10 mouse cellular contexts compared by ENCODE assay signal in genomic region chr2:6869956-6870710, GRCm38 (mm10).
DNase-seq lines count a peak whose midpoint lies in the region; ATAC-seq and TF ChIP-seq lines count a peak whose summit lies in the region.
"Had no signal": no experiment of that assay in that cellular context is flagged by ENCODE, and none has a peak within 500 bp of the region (broad histone marks: within the 10 kb centered on the region; RNA-seq: fewer than 3 reads in every experiment).

No protein-coding gene starts in this region.

- peak overlapping the region; percentile 87 for H3K4me3 ChIP-seq in layer of hippocampus, adult 2 months
- H3K4me3 ChIP-seq in embryonic facial prominence, embryonic 15.5 days (replicated peaks): peak overlapping the region; percentile 12; the same call in 1 of the 2 replicates
- peak overlapping the region; percentile 4; the same call in 1 of the 2 replicates for H3K4me3 ChIP-seq in hindbrain, embryonic 11.5 days (ENCODE audit: low read depth, low read length)
- no peak overlapping the region for H3K4me3 ChIP-seq in neural tube, embryonic 12.5 days
- H3K4me3 ChIP-seq: kidney, embryonic 15.5 days had no signal

- H3K9ac ChIP-seq in embryonic facial prominence, embryonic 15.5 days: no peak overlapping the region
- no peak overlapping the region for H3K9ac ChIP-seq in hindbrain, embryonic 11.5 days (ENCODE audit: low read depth, low read length)
- no peak overlapping the region for H3K9ac ChIP-seq in neural tube, embryonic 12.5 days
- H3K9ac ChIP-seq: kidney, embryonic 15.5 days had no signal

- no peak for ATAC-seq in embryonic facial prominence, embryonic 15.5 days (ENCODE audit: insufficient number of reproducible peaks, low FRiP score, low TSS enrichment, low read depth)
- ATAC-seq in hindbrain, embryonic 11.5 days (ENCODE audit: low FRiP score): no peak
- ATAC-seq in neural tube, embryonic 12.5 days (ENCODE audit: low FRiP score, low read depth): no peak

- no peak for TF ChIP-seq CTCF in layer of hippocampus, adult 2 months (conservative IDR thresholded peaks at IDR 0.05)

- no peaks in the 10 kb centered on the region for H3K9me3 ChIP-seq in embryonic facial prominence, embryonic 15.5 days (replicated peaks)
- H3K9me3 ChIP-seq in hindbrain, embryonic 11.5 days (ENCODE audit: control insufficient read depth, low read length): no peaks in the 10 kb centered on the region
- H3K9me3 ChIP-seq in neural tube, embryonic 12.5 days: no peaks in the 10 kb centered on the region
- H3K9me3 ChIP-seq: kidney, embryonic 15.5 days had no signal

- H3K4me1 ChIP-seq in embryonic facial prominence, embryonic 15.5 days: 0 out of 2 replicates have a peak, but pooled peaks cover 8% of the 10 kb centered on the region
- 0 out of 2 replicates have a peak, but pooled peaks cover 5% of the 10 kb centered on the region for H3K4me1 ChIP-seq in hindbrain, embryonic 11.5 days (replicated peaks; ENCODE audit: control insufficient read depth, insufficient read depth, low read length)
- H3K4me1 ChIP-seq in neural tube, embryonic 12.5 days: peaks cover 36% of the 10 kb centered on the region

- H3K4me2 ChIP-seq in embryonic facial prominence, embryonic 15.5 days (replicated peaks): no peak overlapping the region
- peak overlapping the region; percentile 9; the same call in 1 of the 2 replicates for H3K4me2 ChIP-seq in hindbrain, embryonic 11.5 days (replicated peaks; ENCODE audit: low read depth, low read length)
- peak overlapping the region; percentile 86 for H3K4me2 ChIP-seq in neural tube, embryonic 12.5 days (replicated peaks)
- H3K4me2 ChIP-seq: kidney, embryonic 15.5 days had no signal

- peak overlapping the region; percentile 99 for H3K27ac ChIP-seq in layer of hippocampus, adult 2 months
- no peak overlapping the region for H3K27ac ChIP-seq in embryonic facial prominence, embryonic 15.5 days (replicated peaks)
- H3K27ac ChIP-seq in hindbrain, embryonic 11.5 days (ENCODE audit: low read depth, low read length): no peak overlapping the region
- H3K27ac ChIP-seq in neural tube, embryonic 12.5 days: no peak overlapping the region
- H3K27ac ChIP-seq: kidney, embryonic 15.5 days had no signal

- no peaks in the 10 kb centered on the region for H3K36me3 ChIP-seq in embryonic facial prominence, embryonic 15.5 days
- H3K36me3 ChIP-seq in hindbrain, embryonic 11.5 days (ENCODE audit: control insufficient read depth, insufficient read depth, low read length): no peaks in the 10 kb centered on the region
- no peaks in the 10 kb centered on the region for H3K36me3 ChIP-seq in neural tube, embryonic 12.5 days
- H3K36me3 ChIP-seq: kidney, embryonic 15.5 days had no signal

- 54% methylated on average over 9 of the region's 9 CpGs for WGBS in embryonic facial prominence, embryonic 15.5 days
- 69% methylated on average over 9 of the region's 9 CpGs for WGBS in hindbrain, embryonic 11.5 days
- WGBS in neural tube, embryonic 12.5 days: 47% methylated on average over 9 of the region's 9 CpGs

- DNase-seq in layer of hippocampus, adult 2 months (ENCODE audit: low spot score in 2 of 2): peak in 1 of 2 experiments; percentile 6
- DNase-seq in layer of hippocampus, postnatal 10 days (ENCODE audit: low spot score in 2 of 2): no peak
- peak; percentile 17 for DNase-seq in hindbrain, embryonic 11.5 days (ENCODE audit: low spot score)
- DNase-seq in gastrocnemius, postnatal 25 days: no peak
- DNase-seq in gastrocnemius, postnatal 4 days (ENCODE audit: low spot score in 2 of 2): no peak
- DNase-seq: adrenal gland, postnatal 25 days; right cerebral cortex, postnatal 4 days had no signal

- H3K27me3 ChIP-seq in embryonic facial prominence, embryonic 15.5 days: no peaks in the 10 kb centered on the region
- H3K27me3 ChIP-seq in hindbrain, embryonic 11.5 days (ENCODE audit: control insufficient read depth, insufficient read depth, low read length): no peaks in the 10 kb centered on the region
- H3K27me3 ChIP-seq in neural tube, embryonic 12.5 days (replicated peaks): no peaks in the 10 kb centered on the region
